Comparison of ENCODE assay signal across 20 mouse cellular contexts in the genomic region with DNA sequence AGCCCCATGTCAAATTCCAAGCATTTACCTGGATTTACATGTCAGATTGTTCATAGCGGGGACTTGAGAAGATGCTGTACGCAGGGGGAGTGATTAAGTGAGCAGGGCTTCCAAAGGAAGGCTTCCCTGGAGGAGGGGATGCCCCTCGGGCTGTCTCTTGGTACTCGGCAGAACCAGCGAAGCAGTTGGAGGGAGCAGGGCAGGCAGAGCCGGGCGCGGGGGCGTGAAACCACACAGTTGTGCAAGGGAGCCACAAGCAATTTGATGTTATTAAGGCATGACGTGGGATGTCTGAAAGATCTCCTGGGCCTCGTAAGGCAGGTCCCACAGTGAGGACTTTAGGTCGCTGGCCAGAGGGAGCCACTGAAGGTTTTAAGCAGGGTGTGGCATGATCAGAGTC. TPM values are rescaled to one million over a fixed set of nuclear protein-coding genes. Genes with fewer than 3 reads are reported as not detected.
DNase-seq lines count a peak whose midpoint lies in the region; ATAC-seq and TF ChIP-seq lines count a peak whose summit lies in the region.
"Had no signal": no experiment of that assay in that cellular context is flagged by ENCODE, and none has a peak within 500 bp of the region (broad histone marks: within the 10 kb centered on the region; RNA-seq: fewer than 3 reads in every experiment).

No protein-coding gene starts in this region.

- peak; percentile 43; the same call in 1 of the 2 replicates for ATAC-seq in common myeloid progenitor, adult 5-6 weeks (replicated peaks; ENCODE audit: low read depth, poor library complexity, severe bottlenecking)
- ATAC-seq in midbrain, embryonic 14.5 days (ENCODE audit: low FRiP score, low TSS enrichment), result no peak
- ATAC-seq: hindbrain, embryonic 16.5 days; liver, postnatal 0 days had no signal

- H3K36me3 ChIP-seq in C2C12 (ENCODE audit: control insufficient read depth, insufficient read depth) (peaks cover 48% of the 10 kb centered on the region), myocyte (ENCODE audit: control insufficient read depth, insufficient read depth) (peaks cover 12% of the 10 kb centered on the region)
- no peaks in the 10 kb centered on the region for H3K36me3 ChIP-seq in midbrain, embryonic 14.5 days (ENCODE audit: control insufficient read depth, insufficient read depth, low read length)
- H3K36me3 ChIP-seq: neural tube, embryonic 13.5 days had no signal

- H3K79me3 ChIP-seq in C2C12 (ENCODE audit: low read depth), result peaks cover 2% of the 10 kb centered on the region

- H3K79me2 ChIP-seq in C2C12 (ENCODE audit: control insufficient read depth, insufficient read depth) (peaks cover 14% of the 10 kb centered on the region), myocyte (ENCODE audit: control insufficient read depth, insufficient read depth) (no peaks in the 10 kb centered on the region)

- no peak overlapping the region for H3K4me3 ChIP-seq in C2C12 (ENCODE audit: insufficient read depth, poor library complexity, severe bottlenecking)
- H3K4me3 ChIP-seq in myocyte, result no peak overlapping the region
- no peak overlapping the region for H3K4me3 ChIP-seq in midbrain, embryonic 14.5 days (replicated peaks; ENCODE audit: low read depth, low read length)
- H3K4me3 ChIP-seq: heart, embryonic 13.5 days; layer of hippocampus, adult 2 months; neural tube, embryonic 13.5 days had no signal

- DNase-seq in kidney, postnatal 4 days, result peak; percentile 53 to 71
- no peak for DNase-seq in kidney, postnatal 25 days
- no peak for DNase-seq in midbrain, embryonic 14.5 days
- no peak for DNase-seq in layer of hippocampus, postnatal 10 days (ENCODE audit: low spot score in 2 of 2)
- DNase-seq: adrenal gland, postnatal 14 days; cerebellum, adult 18-20 months; heart, adult 11 months; heart, postnatal 36 days; liver, postnatal 0 days; lung, postnatal 14 days; right cerebral cortex, adult 18-20 months had no signal

- no peak for TF ChIP-seq POLR2A in myocyte (IDR thresholded peaks at IDR 0.05; ENCODE audit: insufficient read length, low read depth)

- no peak for TF ChIP-seq CTCF in C2C12 (IDR thresholded peaks at IDR 0.05; ENCODE audit: control insufficient read depth, insufficient read depth, insufficient read length)

- no peak overlapping the region for H3K9ac ChIP-seq in midbrain, embryonic 14.5 days (replicated peaks; ENCODE audit: low read length)
- H3K9ac ChIP-seq: heart, embryonic 13.5 days; liver, postnatal 0 days; neural tube, embryonic 13.5 days had no signal

- H3K27me3 ChIP-seq in C2C12 (ENCODE audit: control insufficient read depth, insufficient read depth, insufficient read length), result no peaks in the 10 kb centered on the region
- no peaks in the 10 kb centered on the region for H3K27me3 ChIP-seq in myocyte (ENCODE audit: control insufficient read depth, insufficient read depth, insufficient read length)
- H3K27me3 ChIP-seq in midbrain, embryonic 14.5 days (ENCODE audit: control insufficient read depth, insufficient read depth, low read length), result no peaks in the 10 kb centered on the region
- H3K27me3 ChIP-seq: heart, embryonic 13.5 days; neural tube, embryonic 13.5 days had no signal

- H3K9me3 ChIP-seq in midbrain, embryonic 14.5 days (ENCODE audit: control insufficient read depth, low read length), result no peaks in the 10 kb centered on the region
- H3K9me3 ChIP-seq: heart, embryonic 13.5 days; neural tube, embryonic 13.5 days had no signal

- H3K27ac ChIP-seq in midbrain, embryonic 14.5 days (replicated peaks; ENCODE audit: low read depth, low read length), result no peak overlapping the region
- H3K27ac ChIP-seq: heart, embryonic 13.5 days; kidney, postnatal 0 days; layer of hippocampus, adult 2 months; neural tube, embryonic 13.5 days had no signal

- H3K4me2 ChIP-seq in myocyte (ENCODE audit: low read depth), result peak overlapping the region; percentile 40
- H3K4me2 ChIP-seq in midbrain, embryonic 14.5 days (ENCODE audit: low read length), result no peak overlapping the region
- H3K4me2 ChIP-seq: heart, embryonic 13.5 days; midbrain, embryonic 11.5 days; neural tube, embryonic 13.5 days had no signal

- WGBS in midbrain, embryonic 14.5 days, result 76% methylated on average over 12 of the region's 12 CpGs

- H3K4me1 ChIP-seq in midbrain, embryonic 14.5 days (ENCODE audit: control insufficient read depth, insufficient read depth, low read length), result peaks cover 4% of the 10 kb centered on the region; the same call in 1 of the 2 replicates

- H3ac ChIP-seq in C2C12 (ENCODE audit: control insufficient read depth, insufficient read length, low read depth), result no peak overlapping the region
- H3ac ChIP-seq in myocyte (ENCODE audit: control insufficient read depth, insufficient read length), result no peak overlapping the region

TF ChIP-seq in C2C12, 6 proteins besides CTCF, POLR2A, EP300 and RAD21:
- no peak for TF ChIP-seq FOSL1 (IDR thresholded peaks at IDR 0.05; ENCODE audit: insufficient read depth, low read length, poor library complexity, severe bottlenecking)
- TF ChIP-seq MYOD1 (IDR thresholded peaks at IDR 0.05; ENCODE audit: control insufficient read depth, insufficient read length, low read depth), result no peak
- TF ChIP-seq MAX (IDR thresholded peaks at IDR 0.05), result peak; percentile 18
- peak; percentile 92 for TF ChIP-seq CEBPB (IDR thresholded peaks at IDR 0.05; ENCODE audit: low read depth)

TF ChIP-seq in myocyte, 11 proteins besides CTCF, POLR2A, EP300 and RAD21:
- TF ChIP-seq MYOD1 (IDR thresholded peaks at IDR 0.05; ENCODE audit: control insufficient read depth in 1 of 3, insufficient read length in 2 of 3, low read depth in 2 of 3) (peak in 1 of 3 experiments; percentile 29), E2F4 (IDR thresholded peaks at IDR 0.05; ENCODE audit: insufficient read depth) (no peak), CEBPB (IDR thresholded peaks at IDR 0.05; ENCODE audit: insufficient read depth, poor library complexity, severe bottlenecking) (peak; percentile 92)

RNA-seq across cellular contexts. Expression of gene Epha2, which starts 28.9 kb away (rescaled TPM):
- polyA plus RNA-seq in C2C12 (2012; fragmentation: generic; extraction: Trizol) (129 TPM), myocyte (2012; fragmentation: generic; extraction: Trizol) (46.8 TPM)
- total RNA-seq in common myeloid progenitor, adult 5-6 weeks (2017), result 0.29 and 1.2 TPM in 2 replicates
- 1.2 and 1.7 TPM in 2 replicates for polyA plus RNA-seq in midbrain, embryonic 14.5 days (2014; fragmentation: Nextera tagmentation; extraction: Ambion mirVana)
- 1 to 10 TPM; 2.5 to 2.7 TPM for total RNA-seq in layer of hippocampus, postnatal 10 days (2021)

RNA-seq across cellular contexts. Expression of gene Fam131c, which starts 38.1 kb away (rescaled TPM):
- polyA plus RNA-seq in C2C12 (2012; fragmentation: generic; extraction: Trizol) (1.9 TPM), myocyte (2012; fragmentation: generic; extraction: Trizol) (0.77 TPM)
- total RNA-seq in common myeloid progenitor, adult 5-6 weeks (2017), result not detected in 2 replicates
- 26.7 and 37.2 TPM in 2 replicates for polyA plus RNA-seq in midbrain, embryonic 14.5 days (2014; fragmentation: Nextera tagmentation; extraction: Ambion mirVana)
- 10 to 100 TPM; 10.2 to 10.3 TPM for total RNA-seq in layer of hippocampus, postnatal 10 days (2021)

Comparison
In these comparisons a context has a peak if more than half of its experiments do, and no peak if none do; other contexts are left out.
1. DNase-seq: peak in kidney, postnatal 4 days (2 of 2); none in kidney, postnatal 25 days (0 of 2), midbrain, embryonic 14.5 days (single experiment) and layer of hippocampus, postnatal 10 days (0 of 2).
2. RNA of gene Epha2, which starts 28.9 kb away (polyA plus RNA-seq): 129 TPM in C2C12 (single experiment) and 46.8 TPM in myocyte (single experiment); 1.2 to 1.7 TPM in midbrain, embryonic 14.5 days; every median in the first group is over 10 times any median in the second.